Mouse (Mus musculus) lung, postnatal 25 days (tissue): ENCODE results near the gene Sestd1.

ENCODE experiments used
- DNase-seq: peaks from one replicate; pipeline ENCODE4 v3.0.0; 2022; ENCODE audit warnings: low spot score

Sestd1 gene

GRCm38 (mm10) chr2:77133407-77133806 lies 147.0 kb downstream of the Sestd1 start:
- DNase-seq, result no peak
